Mouse (Mus musculus) erythroid progenitor cell, adult 5-6 weeks (primary cell): ENCODE results near the gene Ankrd22. TPM values are rescaled to one million over a fixed set of nuclear protein-coding genes. Genes with fewer than 3 reads are reported as not detected.
"Not testable (repeated sequence)": the region's sequence is repeated elsewhere in the genome, so short reads cannot be mapped to it uniquely, and the experiment has no call there.

Source experiments
- ATAC-seq: replicated peaks from 2 replicates; pipeline ENCODE4 v1.8.0; 2016; ENCODE audit warnings: moderate number of reproducible peaks, mild to moderate bottlenecking, moderate TSS enrichment, inconsistent platforms; ENCODE audit not compliant: poor library complexity, low FRiP score, severe bottlenecking
- total RNA-seq, 2 experiments: library from RNA; stranded (forward) in 1 of 2; stranded (reverse) in 1 of 2; fragments of 150-400 nt in 1 of 2; fragments of 186-747, 209-891 nt in 1 of 2; gene quantifications; 2 replicates each; pipeline versions ENCODE4 v1.2.3 to v1.2.4; 2015 to 2017; ENCODE audit warnings: low replicate concordance in 2 of 2

The Ankrd22 gene
- total RNA-seq (2015; ENCODE audit: low replicate concordance): 4.6 and 10.5 TPM in 2 replicates
- 1.3 TPM in 1 of 2 replicates, not detected in the other for total RNA-seq (2017; ENCODE audit: low replicate concordance)

- ATAC-seq: no peak
Observed at GRCm38 (mm10) chr19:34165891-34166290, at the start of gene Ankrd22. Gene Ankrd22, minus strand, starts transcription at chr19:34166053.

DNA sequence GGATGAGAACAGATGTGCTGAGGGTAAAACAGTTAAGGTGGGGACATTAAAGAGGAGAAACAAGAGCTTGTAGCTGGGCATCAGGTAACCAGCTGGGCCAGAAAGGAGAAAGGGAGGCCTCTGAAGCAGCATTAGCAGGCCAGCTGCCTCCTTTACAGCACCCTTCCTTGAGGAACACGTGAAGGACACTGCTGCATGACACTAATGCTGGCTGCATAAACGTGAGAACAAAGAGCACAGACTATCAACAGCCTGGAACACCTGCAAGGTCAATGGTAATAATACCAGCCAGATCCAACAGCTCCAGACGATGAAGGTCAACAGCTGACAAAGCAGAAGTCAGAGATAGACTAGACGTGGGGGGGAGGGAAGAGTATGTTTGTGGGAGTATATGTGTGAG, 48.3 kb upstream of the Ankrd22 start:
- no peak for ATAC-seq

GRCm38 (mm10) chr19:34213251-34213645, 47.4 kb upstream of the Ankrd22 start:
- no peak for ATAC-seq

- no peak for ATAC-seq
Observed at GRCm38 (mm10) chr19:34212489-34213250, 46.8 kb upstream of the Ankrd22 start.

- no peak for ATAC-seq
Observed at GRCm38 (mm10) chr19:34210841-34211240, 45.0 kb upstream of the Ankrd22 start.

DNA sequence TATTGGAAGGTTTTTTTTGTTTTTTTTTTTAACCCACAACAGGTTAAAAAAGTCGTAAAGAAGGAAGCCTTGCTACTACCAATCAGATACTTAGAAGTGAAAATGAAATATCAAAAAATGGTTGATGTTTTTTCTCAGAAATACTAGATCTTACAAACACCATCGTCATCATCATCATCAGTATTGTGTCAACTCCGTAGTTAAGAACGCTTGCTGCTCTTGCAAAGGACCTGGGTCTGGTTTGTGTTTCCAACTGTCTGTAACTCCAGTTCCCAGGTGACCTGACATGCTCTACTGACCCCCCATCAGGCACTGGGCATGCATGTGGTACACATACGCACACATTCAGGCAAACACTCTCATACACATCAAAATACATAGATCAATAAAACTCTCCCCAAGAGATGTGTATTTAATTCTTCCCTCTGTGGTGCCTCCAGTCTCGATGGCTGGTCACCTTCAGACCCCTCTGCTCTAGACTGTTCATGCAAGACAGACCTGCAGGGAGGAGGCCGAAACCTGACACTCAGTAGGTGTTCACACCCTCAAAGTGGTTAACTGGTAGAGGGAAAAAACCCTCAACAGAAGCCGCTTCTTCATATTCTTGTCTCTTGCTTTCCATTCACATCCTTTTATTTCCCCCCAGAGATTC, 44.2 kb upstream of the Ankrd22 start:
- ATAC-seq: no peak

DNA sequence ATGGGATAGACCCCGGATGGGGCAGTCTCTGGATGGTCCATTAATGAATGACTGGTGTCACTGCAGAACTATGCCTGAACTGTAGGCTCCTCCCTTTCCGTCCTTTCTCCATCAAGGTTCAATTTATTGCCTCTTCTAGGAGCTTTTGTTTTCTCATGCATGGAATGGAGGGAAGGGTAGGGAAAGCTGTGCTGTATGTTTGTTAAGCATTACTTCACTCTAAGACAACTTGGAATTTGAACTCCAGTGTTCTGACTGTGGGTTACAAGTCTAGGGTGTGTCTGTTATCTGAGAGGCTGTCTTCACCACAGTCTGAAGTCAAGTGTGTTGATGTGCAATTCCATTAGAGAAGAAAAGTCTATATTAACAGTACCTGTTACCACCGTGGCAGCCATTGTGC, 43.2 kb upstream of the Ankrd22 start:
- no peak for ATAC-seq

GRCm38 (mm10) chr19:34206760-34207440, 41.0 kb upstream of the Ankrd22 start:
- ATAC-seq: no peak

- ATAC-seq: not testable (repeated sequence)
Observed at GRCm38 (mm10) chr19:34206128-34206527, 40.3 kb upstream of the Ankrd22 start.

GRCm38 (mm10) chr19:34202668-34203067, 36.8 kb upstream of the Ankrd22 start:
- ATAC-seq: no peak

DNA sequence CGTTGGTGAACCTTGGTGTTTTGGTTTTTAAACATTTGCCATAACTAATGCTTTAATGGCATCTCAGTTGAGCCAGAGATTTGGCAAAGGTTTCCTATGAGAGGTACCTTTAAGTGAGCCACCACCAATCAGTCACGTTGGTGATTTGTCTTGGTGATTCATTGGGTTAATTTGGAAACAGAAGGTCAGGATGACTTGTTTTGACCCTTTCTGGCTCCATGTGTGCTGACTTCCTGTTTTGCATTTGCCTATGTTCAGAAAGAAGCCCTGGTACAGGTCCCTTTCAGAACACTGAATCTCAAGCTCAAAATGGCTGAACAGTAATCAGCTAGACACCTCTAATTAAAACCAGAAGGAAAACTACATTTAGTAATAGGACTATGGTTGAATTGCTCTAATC, 33.6 kb upstream of the Ankrd22 start:
- ATAC-seq: no peak

DNA sequence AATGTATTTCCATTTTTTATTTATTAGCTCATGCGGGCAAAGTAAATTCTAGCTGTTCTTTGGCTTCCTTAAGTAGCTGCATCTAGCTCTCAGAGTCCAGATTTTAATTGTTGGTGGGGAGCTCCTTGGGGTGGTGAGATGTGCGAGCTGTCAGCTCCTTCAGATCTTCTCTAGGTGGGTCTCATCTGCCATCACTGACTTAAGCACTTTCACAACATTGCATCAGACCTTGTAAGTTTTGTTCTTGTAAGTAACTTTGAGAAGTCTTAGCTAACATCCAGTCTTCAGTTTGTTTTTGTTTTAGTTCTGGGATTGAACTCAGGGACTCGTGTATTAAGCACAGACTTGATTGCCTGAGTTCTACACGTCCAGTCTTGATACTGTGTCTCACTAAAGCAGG, 33.0 kb upstream of the Ankrd22 start:
- ATAC-seq: no peak

GRCm38 (mm10) chr19:34198066-34198465, 32.2 kb upstream of the Ankrd22 start:
- ATAC-seq: no peak

DNA sequence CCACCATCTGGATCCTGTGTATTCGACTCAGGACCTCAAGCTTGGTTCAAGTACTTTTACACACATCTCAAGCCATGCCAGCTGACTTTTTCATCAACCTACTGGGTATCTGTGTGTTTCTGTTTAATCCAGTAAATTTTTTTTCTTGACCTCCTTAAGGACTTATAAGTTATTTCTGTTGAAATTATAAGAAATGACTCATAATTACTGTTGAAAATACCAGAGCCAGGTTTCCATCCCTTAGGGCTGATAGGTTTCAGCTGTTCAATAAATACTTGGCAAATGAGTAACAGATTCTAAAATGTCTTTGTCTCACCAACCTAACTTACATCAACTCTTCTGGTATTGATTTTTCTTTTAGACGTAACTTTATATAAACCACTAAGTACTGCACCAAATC, 29.2 kb upstream of the Ankrd22 start:
- ATAC-seq: no peak

GRCm38 (mm10) chr19:34194132-34194745, 28.4 kb upstream of the Ankrd22 start:
- ATAC-seq: no peak

- ATAC-seq: no peak
Observed at GRCm38 (mm10) chr19:34193683-34194082, 27.8 kb upstream of the Ankrd22 start.

- ATAC-seq: no peak
Observed at GRCm38 (mm10) chr19:34193149-34193548, 27.3 kb upstream of the Ankrd22 start.

DNA sequence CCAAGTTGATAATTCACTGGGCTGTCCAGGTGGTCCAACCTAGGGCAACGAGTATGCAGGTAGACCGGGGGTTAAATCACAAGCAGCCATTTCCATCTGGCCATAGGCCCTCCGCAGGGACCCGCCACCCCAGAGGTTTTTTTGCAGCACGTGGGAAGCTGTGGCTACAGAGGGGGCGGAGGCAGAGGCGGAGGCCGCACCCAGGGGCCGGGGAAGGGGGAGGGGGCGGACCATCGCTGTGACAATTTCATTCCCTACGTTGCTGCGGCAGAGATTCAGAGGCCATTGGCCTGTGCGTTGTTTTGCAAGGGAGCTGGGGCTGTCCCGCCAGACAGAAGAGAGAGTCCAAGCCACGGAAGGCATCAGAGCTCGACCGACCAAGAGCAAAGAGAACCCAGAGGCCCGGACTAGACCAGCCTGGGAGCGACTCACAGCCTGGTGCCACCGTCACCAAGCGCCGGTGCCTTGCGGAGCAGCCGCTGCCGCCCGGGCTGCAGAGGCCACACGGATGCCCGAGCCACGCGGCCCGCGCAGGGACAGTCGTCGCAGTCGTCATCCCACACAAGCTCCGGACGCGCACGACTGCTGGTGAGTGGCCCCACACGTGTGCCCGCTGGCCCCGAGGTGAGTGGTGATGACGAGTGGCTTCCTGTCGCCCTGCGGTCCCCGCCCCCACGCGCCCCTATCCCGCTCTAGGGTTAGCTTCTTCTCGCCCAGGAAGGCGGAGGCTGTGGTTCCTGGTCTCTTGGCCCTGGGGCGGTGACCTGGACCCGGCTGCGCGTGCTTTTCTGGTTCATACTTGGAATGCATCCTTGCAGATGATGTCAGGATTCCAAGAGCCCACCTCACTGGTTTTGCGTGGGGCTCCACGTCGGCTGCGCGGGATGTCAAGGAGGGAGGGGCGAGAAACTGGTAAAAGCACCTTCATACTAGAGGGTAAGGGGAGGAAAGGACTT, 26.4 kb upstream of the Ankrd22 start, which contains the start of gene Stambpl1:
Gene Stambpl1, plus strand, starts transcription at position 222 of the 956 bp plus-strand sequence.
- ATAC-seq: peak; percentile 19; the same call in 1 of the 2 replicates

DNA sequence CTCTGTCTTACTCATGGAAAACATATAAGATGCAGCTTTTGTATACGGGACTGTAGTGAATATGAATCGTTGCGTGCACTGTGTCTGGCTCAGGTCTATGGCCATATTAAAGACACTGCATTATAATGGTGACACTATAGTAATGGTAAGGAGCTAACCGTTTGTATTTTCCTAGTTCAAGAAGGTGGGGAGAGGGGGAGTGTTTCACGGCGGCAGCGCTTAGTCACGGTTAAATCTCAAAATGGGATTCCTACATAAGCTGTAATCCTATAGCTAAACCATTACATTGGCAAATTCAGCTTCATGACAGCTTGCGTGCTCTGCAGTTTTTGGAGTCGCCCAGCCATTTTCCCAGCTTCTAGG, 25.8 kb upstream of the Ankrd22 start:
- no peak for ATAC-seq
